Mouse (Mus musculus) cortical plate, adult 2 months (tissue): ENCODE data around the gene Cacng5.

Experiments
- CTCF ChIP-seq: fragments of 200-500 bp; IDR thresholded peaks from 2 replicates; pipeline ENCODE4 v1.5.1; 2011; ENCODE audit warnings: mild to moderate bottlenecking, control low read depth, low read length; ENCODE audit not compliant: insufficient read depth; ENCODE audit errors: extremely low read depth
- POLR2A ChIP-seq: fragments of 200-500 bp; IDR thresholded peaks from 2 replicates; pipeline ENCODE4 v1.6.1; 2011; ENCODE audit warnings: mild to moderate bottlenecking, low read length, control low read depth; ENCODE audit not compliant: insufficient read depth; ENCODE audit errors: extremely low read depth

GRCm38 (mm10) chr11:107903966-107904605 lies 10.8 kb downstream of the Cacng5 start:
- TF ChIP-seq POLR2A (no peak), CTCF (no peak)
